Mouse (Mus musculus) myocyte (in vitro differentiated cells): ENCODE results near the gene Rab3gap1.
A peak's percentile ranks its signal among the peaks of the same experiment; 100 is the strongest.

Experiments used
- CEBPB ChIP-seq: IDR thresholded peaks from 2 replicates; pipeline ENCODE4 v1.6.1; 2011; ENCODE audit warnings: mild to moderate bottlenecking, moderate library complexity; ENCODE audit not compliant: poor library complexity, insufficient read depth, severe bottlenecking
- POLR2AphosphoS2 ChIP-seq: IDR thresholded peaks from one replicate; pipeline ENCODE4 v1.6.1; 2011; ENCODE audit warnings: low read depth, control low read depth; ENCODE audit not compliant: insufficient read length
- SRF ChIP-seq: IDR thresholded peaks from one replicate; pipeline ENCODE4 v1.6.1; 2011; ENCODE audit warnings: low read depth; ENCODE audit not compliant: control insufficient read depth, insufficient read length
- TCF12 ChIP-seq: IDR thresholded peaks from one replicate; pipeline ENCODE4 v1.6.1; 2011; ENCODE audit warnings: mild to moderate bottlenecking, control low read depth; ENCODE audit not compliant: poor library complexity, insufficient read depth, severe bottlenecking
- TCF3 ChIP-seq: IDR thresholded peaks from one replicate; pipeline ENCODE4 v1.6.1; 2011; ENCODE audit warnings: low read depth, control low read depth; ENCODE audit not compliant: insufficient read length

GRCm38 (mm10) chr1:127830215-127830921 lies 38.2 kb upstream of the Rab3gap1 start:
- TF ChIP-seq POLR2AphosphoS2 (no peak), TCF12 (peak; percentile 43), TCF3 (no peak), SRF (no peak), CEBPB (no peak)
